ENCODE assay signal across 19 mouse cellular contexts in the genomic region with DNA sequence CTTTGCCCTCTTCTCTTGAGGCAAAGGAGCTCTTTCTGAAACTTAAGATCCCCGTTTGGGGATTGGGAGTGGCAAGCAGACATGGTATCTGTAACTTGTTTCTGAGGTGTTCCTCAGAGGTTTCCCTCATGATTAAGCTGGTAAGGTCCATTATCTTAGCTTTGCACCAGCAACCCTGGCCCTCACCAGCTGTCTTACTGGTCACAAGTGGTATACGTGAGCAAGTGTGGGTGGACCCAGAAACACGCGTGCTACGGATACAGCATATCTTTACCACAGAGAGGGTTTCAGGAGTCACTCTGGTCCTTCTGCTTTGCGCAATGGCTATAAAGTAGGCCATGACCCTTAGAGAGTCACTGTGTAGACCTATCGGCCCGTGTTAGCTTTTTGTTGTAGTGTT.
DNase-seq lines count a peak whose midpoint lies in the region; ATAC-seq and TF ChIP-seq lines count a peak whose summit lies in the region.
"Had no signal": no experiment of that assay in that cellular context is flagged by ENCODE, and none has a peak within 500 bp of the region (broad histone marks: within the 10 kb centered on the region; RNA-seq: fewer than 3 reads in every experiment).

No protein-coding gene starts in this region.

- H3K27me3 ChIP-seq in liver, embryonic 13.5 days = 0 out of 2 replicates have a peak, but pooled peaks cover 4% of the 10 kb centered on the region
- no peaks in the 10 kb centered on the region for H3K27me3 ChIP-seq in liver, postnatal 0 days (ENCODE audit: insufficient read depth, low read length)
- H3K27me3 ChIP-seq in intestine, embryonic 15.5 days (replicated peaks) = no peaks in the 10 kb centered on the region
- no peaks in the 10 kb centered on the region for H3K27me3 ChIP-seq in liver, embryonic 16.5 days (ENCODE audit: control insufficient read depth, insufficient read depth, low read depth, low read length)
- no peaks in the 10 kb centered on the region for H3K27me3 ChIP-seq in stomach, postnatal 0 days (ENCODE audit: control insufficient read depth, insufficient read depth, low read length)
- H3K27me3 ChIP-seq: CH12.LX; forebrain, embryonic 15.5 days; Patski had no signal

- no peaks in the 10 kb centered on the region for H3K36me3 ChIP-seq in liver, embryonic 13.5 days
- no peaks in the 10 kb centered on the region for H3K36me3 ChIP-seq in liver, postnatal 0 days (replicated peaks; ENCODE audit: insufficient read depth, low read length)
- H3K36me3 ChIP-seq in intestine, embryonic 15.5 days = no peaks in the 10 kb centered on the region
- no peaks in the 10 kb centered on the region for H3K36me3 ChIP-seq in liver, embryonic 16.5 days (ENCODE audit: control insufficient read depth, insufficient read depth)
- H3K36me3 ChIP-seq in stomach, postnatal 0 days (ENCODE audit: control insufficient read depth, insufficient read depth, low read length) = no peaks in the 10 kb centered on the region
- H3K36me3 ChIP-seq: embryonic facial prominence, embryonic 10.5 days; forebrain, embryonic 15.5 days; heart, embryonic 12.5 days; hindbrain, embryonic 10.5 days had no signal

- TF ChIP-seq CTCF in liver, postnatal 0 days (IDR thresholded peaks at IDR 0.05; ENCODE audit: low read depth) = no peak
- TF ChIP-seq CTCF in stomach, postnatal 0 days (IDR thresholded peaks at IDR 0.05; ENCODE audit: low read depth) = no peak

- no peaks in the 10 kb centered on the region for H3K9me3 ChIP-seq in liver, embryonic 13.5 days (replicated peaks)
- no peaks in the 10 kb centered on the region for H3K9me3 ChIP-seq in liver, postnatal 0 days (ENCODE audit: low read length)
- H3K9me3 ChIP-seq in intestine, embryonic 15.5 days = no peaks in the 10 kb centered on the region
- no peaks in the 10 kb centered on the region for H3K9me3 ChIP-seq in liver, embryonic 16.5 days (replicated peaks; ENCODE audit: control insufficient read depth, low read length)
- no peaks in the 10 kb centered on the region for H3K9me3 ChIP-seq in stomach, postnatal 0 days (ENCODE audit: control insufficient read depth, low read length)
- H3K9me3 ChIP-seq: forebrain, embryonic 15.5 days; heart, embryonic 12.5 days; hindbrain, embryonic 10.5 days had no signal

- 59% methylated on average over 8 of the region's 8 CpGs for WGBS in liver, embryonic 13.5 days (ENCODE audit: insufficient replicate concordance)
- WGBS in liver, postnatal 0 days (ENCODE audit: insufficient replicate concordance) = 79% methylated on average over 8 of the region's 8 CpGs
- WGBS in intestine, embryonic 15.5 days = 93% methylated on average over 8 of the region's 8 CpGs
- 61% methylated on average over 8 of the region's 8 CpGs for WGBS in liver, embryonic 16.5 days (ENCODE audit: insufficient replicate concordance)
- 90% methylated on average over 8 of the region's 8 CpGs for WGBS in stomach, postnatal 0 days

- DNase-seq in liver, embryonic 13.5 days = peak; percentile 13
- no peak for DNase-seq in liver, postnatal 0 days
- DNase-seq in stomach, postnatal 0 days (ENCODE audit: low spot score) = no peak
- DNase-seq in gastrocnemius, adult 18-20 months (ENCODE audit: low spot score) = no peak
- no peak for DNase-seq in heart, adult 11 months
- DNase-seq: adrenal gland, postnatal 14 days; cerebellum, adult 18-20 months; cerebellum, adult 9-11 months; gastrocnemius, postnatal 10 days had no signal

- peak; percentile 76 for ATAC-seq in liver, embryonic 13.5 days (ENCODE audit: low read depth)
- no peak for ATAC-seq in liver, postnatal 0 days
- ATAC-seq in intestine, embryonic 15.5 days = no peak
- ATAC-seq in liver, embryonic 16.5 days (ENCODE audit: low read depth) = peak; percentile 56; the same call in 1 of the 2 replicates
- no peak for ATAC-seq in stomach, postnatal 0 days (ENCODE audit: low FRiP score, low TSS enrichment)
- ATAC-seq: activated CD4-positive, CD25-positive, alpha-beta regulatory T cell, adult 4 months; forebrain, embryonic 15.5 days; Patski had no signal

- H3K9ac ChIP-seq in liver, embryonic 13.5 days = no peak overlapping the region
- no peak overlapping the region for H3K9ac ChIP-seq in liver, postnatal 0 days (replicated peaks)
- H3K9ac ChIP-seq in intestine, embryonic 15.5 days = no peak overlapping the region
- H3K9ac ChIP-seq in liver, embryonic 16.5 days (ENCODE audit: low read depth, low read length) = no peak overlapping the region
- no peak overlapping the region for H3K9ac ChIP-seq in stomach, postnatal 0 days (ENCODE audit: low read length)
- H3K9ac ChIP-seq: forebrain, embryonic 15.5 days; heart, embryonic 12.5 days; hindbrain, embryonic 14.5 days had no signal

- H3K4me2 ChIP-seq in liver, embryonic 13.5 days = no peak overlapping the region
- H3K4me2 ChIP-seq in liver, postnatal 0 days (ENCODE audit: low read depth, low read length) = no peak overlapping the region
- H3K4me2 ChIP-seq in intestine, embryonic 15.5 days (replicated peaks) = no peak overlapping the region
- H3K4me2 ChIP-seq in liver, embryonic 16.5 days (ENCODE audit: low read depth, low read length) = no peak overlapping the region
- no peak overlapping the region for H3K4me2 ChIP-seq in stomach, postnatal 0 days (replicated peaks; ENCODE audit: low read depth)
- H3K4me2 ChIP-seq: forebrain, embryonic 15.5 days; heart, embryonic 12.5 days; hindbrain, embryonic 14.5 days had no signal

- peaks cover 5% of the 10 kb centered on the region; the same call in 1 of the 2 replicates for H3K4me1 ChIP-seq in liver, embryonic 13.5 days (replicated peaks)
- no peaks in the 10 kb centered on the region for H3K4me1 ChIP-seq in liver, postnatal 0 days (ENCODE audit: insufficient read depth)
- H3K4me1 ChIP-seq in intestine, embryonic 15.5 days (replicated peaks) = peaks cover 24% of the 10 kb centered on the region
- no peaks in the 10 kb centered on the region for H3K4me1 ChIP-seq in liver, embryonic 16.5 days (ENCODE audit: control insufficient read depth, low read depth, low read length)
- peaks cover 4% of the 10 kb centered on the region; the same call in 1 of the 2 replicates for H3K4me1 ChIP-seq in stomach, postnatal 0 days (replicated peaks; ENCODE audit: control insufficient read depth, insufficient read depth)
- H3K4me1 ChIP-seq: forebrain, embryonic 15.5 days; heart, embryonic 12.5 days had no signal

- H3K4me3 ChIP-seq in liver, embryonic 13.5 days (replicated peaks) = no peak overlapping the region
- H3K4me3 ChIP-seq in liver, postnatal 0 days (ENCODE audit: low read depth, low read length) = no peak overlapping the region
- H3K4me3 ChIP-seq in intestine, embryonic 15.5 days (replicated peaks) = no peak overlapping the region
- H3K4me3 ChIP-seq in liver, embryonic 16.5 days (ENCODE audit: low read depth, low read length) = no peak overlapping the region
- no peak overlapping the region for H3K4me3 ChIP-seq in stomach, postnatal 0 days (ENCODE audit: low read depth, low read length)
- H3K4me3 ChIP-seq: embryonic facial prominence, embryonic 10.5 days; forebrain, embryonic 15.5 days; heart, embryonic 12.5 days; hindbrain, embryonic 10.5 days had no signal

- H3K27ac ChIP-seq in liver, embryonic 13.5 days = no peak overlapping the region
- H3K27ac ChIP-seq in liver, postnatal 0 days (ENCODE audit: low read depth) = no peak overlapping the region
- peak overlapping the region; percentile 71; the same call in 1 of the 2 replicates for H3K27ac ChIP-seq in intestine, embryonic 15.5 days
- no peak overlapping the region; the same call in 1 of the 2 replicates for H3K27ac ChIP-seq in liver, embryonic 16.5 days (ENCODE audit: low read length)
- 0 out of 2 replicates have a peak overlapping the region, but pooled peaks have one; percentile 84 for H3K27ac ChIP-seq in stomach, postnatal 0 days (replicated peaks)
- H3K27ac ChIP-seq: embryonic facial prominence, embryonic 10.5 days; forebrain, embryonic 15.5 days; hindbrain, embryonic 10.5 days; hindbrain, embryonic 14.5 days had no signal

- TF ChIP-seq EP300 in liver, postnatal 0 days (IDR thresholded peaks at IDR 0.05; ENCODE audit: low read depth) = no peak
- no peak for TF ChIP-seq EP300 in stomach, postnatal 0 days (optimal IDR thresholded peaks at IDR 0.05)

Comparison
In these comparisons a context has a peak if more than half of its experiments do, and no peak if none do; other contexts are left out.
1. ATAC-seq: peak in liver, embryonic 13.5 days (single experiment) and liver, embryonic 16.5 days (single experiment); none in liver, postnatal 0 days (single experiment), intestine, embryonic 15.5 days (single experiment) and stomach, postnatal 0 days (single experiment).
2. H3K27ac ChIP-seq: peak in intestine, embryonic 15.5 days (single experiment) and stomach, postnatal 0 days (single experiment); none in liver, embryonic 13.5 days (single experiment), liver, postnatal 0 days (single experiment) and liver, embryonic 16.5 days (single experiment).